Mouse (Mus musculus) heart, embryonic 10.5 days (tissue): ENCODE results near the gene Pld4. TPM values are rescaled to one million over a fixed set of nuclear protein-coding genes. Genes with fewer than 3 reads are reported as not detected.

Source experiments
- DNase-seq: peaks from one replicate; pipeline ENCODE4 v3.0.0-alpha.2; 2017; ENCODE audit warnings: low spot score
- H3K27ac ChIP-seq: fragments of 300-500 bp; sonication (generic); 2 replicates; pipeline ENCODE4 v1.5.1; 2016; ENCODE audit warnings: mild to moderate bottlenecking
- H3K27me3 ChIP-seq: fragments of 300-500 bp; sonication (generic); 2 replicates; pipeline ENCODE4 v1.6.1; 2016; ENCODE audit warnings: mild to moderate bottlenecking; ENCODE audit not compliant: poor library complexity, insufficient read depth, severe bottlenecking
- H3K36me3 ChIP-seq: fragments of 300-500 bp; sonication (generic); 2 replicates; pipeline ENCODE4 v1.6.1; 2016; ENCODE audit warnings: mild to moderate bottlenecking, moderate library complexity
- H3K4me1 ChIP-seq: fragments of 300-500 bp; sonication (generic); 2 replicates; pipeline ENCODE4 v1.6.1; 2016; ENCODE audit warnings: mild to moderate bottlenecking
- H3K4me3 ChIP-seq: fragments of 300-500 bp; sonication (generic); 2 replicates; pipeline ENCODE4 v1.5.1; 2016; ENCODE audit warnings: mild to moderate bottlenecking, moderate library complexity
- H3K9me3 ChIP-seq: fragments of 300-500 bp; sonication (generic); 2 replicates; pipeline ENCODE4 v1.6.1; 2016; ENCODE audit warnings: mild to moderate bottlenecking, moderate library complexity
- WGBS: fragments of 180-500 bp; shearing (Covaris S2); methylation state at CpG from one replicate; pipeline ENCODE4 v1.1.7; 2016; 5-methylcytosine and 5-hydroxymethylcytosine counted together
- polyA plus RNA-seq: library from polyadenylated mRNA; unstranded; fragments of >200 nt; fragmentation: Nextera tagmentation; extraction: Ambion mirVana; gene quantifications from 2 replicates; pipeline ENCODE4 v1.2.1, GENCODE M21; 2016

The Pld4 gene
- polyA plus RNA-seq, 1 experiment from 2014 or later = 2.9 TPM

GRCm38 (mm10) chr12:112743168-112743975 lies 17.1 kb upstream of the Pld4 start:
- 55% methylated on average over 25 of the region's 25 CpGs for WGBS
- peaks cover 47% of the 10 kb centered on the region for H3K4me1 ChIP-seq
- peaks cover 4% of the 10 kb centered on the region; the same call in 1 of the 2 replicates for H3K27me3 ChIP-seq
- peaks cover 15% of the 10 kb centered on the region for H3K36me3 ChIP-seq
- H3K27ac ChIP-seq = peak overlapping the region; percentile 67
- peak; percentile 91 for DNase-seq
- H3K4me3 ChIP-seq = no peak overlapping the region
- no peaks in the 10 kb centered on the region for H3K9me3 ChIP-seq

GRCm38 (mm10) chr12:112744211-112744610 lies 16.2 kb upstream of the Pld4 start:
- peaks cover 2% of the 10 kb centered on the region; the same call in 1 of the 2 replicates for H3K27me3 ChIP-seq
- DNase-seq = no peak
- 81% methylated on average over 11 of the region's 11 CpGs for WGBS
- H3K4me1 ChIP-seq = peaks cover 47% of the 10 kb centered on the region
- no peak overlapping the region for H3K4me3 ChIP-seq
- no peak overlapping the region for H3K27ac ChIP-seq
- no peaks in the 10 kb centered on the region for H3K9me3 ChIP-seq
- H3K36me3 ChIP-seq = peaks cover 8% of the 10 kb centered on the region

DNA sequence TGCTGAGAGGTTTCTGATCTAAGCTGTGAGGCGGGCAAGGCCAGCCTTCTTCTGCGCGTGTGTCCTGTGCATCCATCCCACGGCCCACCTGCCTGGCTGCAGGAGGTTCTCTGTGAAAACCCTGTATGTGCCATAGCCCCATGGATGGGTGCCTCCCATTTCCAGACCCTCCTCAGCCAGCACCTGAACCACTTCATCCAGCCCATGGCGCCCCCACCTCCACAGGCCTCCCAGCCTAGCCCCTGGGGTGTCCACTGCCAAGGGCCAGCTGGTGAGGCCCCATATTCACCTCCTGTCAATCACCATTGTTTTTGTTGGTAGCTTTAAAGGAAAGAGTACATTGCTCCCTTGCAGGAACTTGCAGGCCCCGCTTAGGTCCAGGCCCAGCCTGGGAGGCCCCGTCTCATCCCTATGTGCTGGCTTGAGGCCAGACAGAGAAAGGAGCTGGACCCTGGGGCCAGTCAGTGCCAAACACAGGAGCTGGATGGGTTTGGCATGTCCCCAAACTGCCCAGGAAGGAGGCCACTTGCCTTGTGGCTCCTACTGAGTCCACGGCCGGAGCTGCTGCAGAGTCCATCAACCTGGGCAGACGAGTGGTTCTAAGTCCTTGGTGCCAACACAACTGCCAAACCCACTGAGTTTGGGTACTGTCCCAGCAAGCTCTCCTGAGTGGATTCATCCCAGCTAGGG lies 15.4 kb upstream of the Pld4 start:
- Histone ChIP-seq H3K4me1 (peaks cover 47% of the 10 kb centered on the region), H3K9me3 (no peaks in the 10 kb centered on the region)

DNA sequence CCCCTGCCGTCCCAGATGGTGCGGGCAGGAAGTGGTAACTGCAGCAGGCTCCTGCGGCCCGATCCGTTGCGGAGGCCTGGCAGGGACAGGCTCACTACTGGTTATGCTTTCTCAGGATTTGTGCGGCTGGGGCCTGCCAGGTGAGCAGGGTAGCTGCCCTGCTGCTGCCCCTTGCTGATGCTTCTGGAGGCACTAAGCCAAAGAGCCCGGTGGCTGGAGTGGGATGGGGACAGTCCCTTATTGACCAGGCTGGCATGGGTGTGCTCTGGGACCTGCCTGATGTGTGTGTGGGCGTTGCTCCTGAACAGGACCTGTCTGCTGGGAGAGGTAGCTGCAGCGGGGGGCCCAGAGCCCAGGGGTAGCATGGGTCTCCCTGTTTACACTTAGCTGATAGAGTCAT lies 14.7 kb upstream of the Pld4 start:
- H3K9me3 ChIP-seq = no peaks in the 10 kb centered on the region
- peaks cover 45% of the 10 kb centered on the region for H3K4me1 ChIP-seq
- H3K27ac ChIP-seq = 0 out of 2 replicates have a peak overlapping the region, but pooled peaks have one; percentile 13
- H3K27me3 ChIP-seq = no peaks in the 10 kb centered on the region
- DNase-seq = no peak
- 81% methylated on average over 10 of the region's 10 CpGs for WGBS
- H3K36me3 ChIP-seq = 0 out of 2 replicates have a peak, but pooled peaks cover 6% of the 10 kb centered on the region
- no peak overlapping the region for H3K4me3 ChIP-seq

More for the DNA sequence above, 15.4 kb upstream of the Pld4 start:
- Histone ChIP-seq H3K36me3 (0 out of 2 replicates have a peak, but pooled peaks cover 6% of the 10 kb centered on the region), H3K27me3 (no peaks in the 10 kb centered on the region), H3K27ac (0 out of 2 replicates have a peak overlapping the region, but pooled peaks have one; percentile 13), H3K4me3 (no peak overlapping the region)
- no peak for DNase-seq
- 83% methylated on average over 10 of the region's 10 CpGs for WGBS

- no peak for DNase-seq
- Histone ChIP-seq H3K9me3 (no peaks in the 10 kb centered on the region), H3K4me1 (peaks cover 43% of the 10 kb centered on the region), H3K27me3 (peaks cover 6% of the 10 kb centered on the region; the same call in 1 of the 2 replicates), H3K36me3 (0 out of 2 replicates have a peak, but pooled peaks cover 6% of the 10 kb centered on the region), H3K4me3 (no peak overlapping the region), H3K27ac (no peak overlapping the region)
- 81% methylated on average over 4 of the region's 4 CpGs for WGBS
Observed at GRCm38 (mm10) chr12:112746461-112746807, 14.0 kb upstream of the Pld4 start.

DNA sequence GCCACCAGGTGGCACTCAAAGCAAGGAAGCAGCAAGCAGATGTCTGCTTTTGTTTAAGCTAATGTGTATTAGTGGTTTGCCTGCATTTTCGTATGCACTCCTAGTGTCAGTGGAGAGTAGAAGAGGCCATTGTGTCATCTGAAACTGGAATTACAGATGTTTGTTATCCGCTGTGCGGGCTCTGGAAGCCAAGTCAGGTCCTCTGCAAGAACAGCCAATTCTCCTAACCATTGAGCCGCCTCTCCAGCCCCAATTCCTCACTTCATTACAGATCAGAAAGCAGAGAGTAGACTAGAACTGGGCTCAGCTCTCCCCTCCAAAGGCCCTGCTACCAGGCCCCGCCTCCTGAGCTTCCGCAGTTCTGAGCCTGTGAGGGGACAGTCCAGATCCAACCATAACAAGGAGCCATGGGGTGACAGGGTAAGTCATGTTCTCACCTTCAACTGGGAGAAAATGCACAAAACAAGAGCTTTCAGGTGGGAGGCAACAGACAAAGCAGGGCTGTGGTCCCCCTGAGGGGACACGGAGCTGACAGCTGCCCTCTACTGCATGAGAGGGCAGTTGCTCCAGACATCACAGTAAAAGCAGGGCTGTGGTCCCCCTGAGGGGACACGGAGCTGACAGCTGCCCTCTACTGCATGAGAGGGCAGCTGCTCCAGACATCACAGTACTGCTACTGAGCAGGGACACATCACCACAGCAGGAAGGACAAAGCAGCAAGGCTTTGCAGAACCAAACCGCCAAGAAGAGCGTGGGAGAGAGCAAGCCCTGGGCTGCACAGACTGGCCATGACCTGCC lies 13.4 kb upstream of the Pld4 start:
- DNase-seq = no peak
- peak overlapping the region; percentile 49 for H3K27ac ChIP-seq
- 22% methylated on average over 10 of the region's 10 CpGs for WGBS

GRCm38 (mm10) chr12:112747606-112747970 lies 12.9 kb upstream of the Pld4 start:
- Histone ChIP-seq H3K9me3 (no peaks in the 10 kb centered on the region), H3K27ac (peak overlapping the region; percentile 49; the same call in 1 of the 2 replicates), H3K4me1 (peaks cover 37% of the 10 kb centered on the region), H3K4me3 (0 out of 2 replicates have a peak overlapping the region, but pooled peaks have one; percentile 13), H3K36me3 (0 out of 2 replicates have a peak, but pooled peaks cover 6% of the 10 kb centered on the region), H3K27me3 (peaks cover 6% of the 10 kb centered on the region; the same call in 1 of the 2 replicates)
- no peak for DNase-seq
- 71% methylated on average over 8 of the region's 8 CpGs for WGBS

More for the DNA sequence above, 13.4 kb upstream of the Pld4 start:
- Histone ChIP-seq H3K27me3 (peaks cover 6% of the 10 kb centered on the region; the same call in 1 of the 2 replicates), H3K4me3 (peak overlapping the region; percentile 13; the same call in 1 of the 2 replicates), H3K4me1 (peaks cover 38% of the 10 kb centered on the region), H3K36me3 (0 out of 2 replicates have a peak, but pooled peaks cover 6% of the 10 kb centered on the region), H3K9me3 (no peaks in the 10 kb centered on the region)

DNA sequence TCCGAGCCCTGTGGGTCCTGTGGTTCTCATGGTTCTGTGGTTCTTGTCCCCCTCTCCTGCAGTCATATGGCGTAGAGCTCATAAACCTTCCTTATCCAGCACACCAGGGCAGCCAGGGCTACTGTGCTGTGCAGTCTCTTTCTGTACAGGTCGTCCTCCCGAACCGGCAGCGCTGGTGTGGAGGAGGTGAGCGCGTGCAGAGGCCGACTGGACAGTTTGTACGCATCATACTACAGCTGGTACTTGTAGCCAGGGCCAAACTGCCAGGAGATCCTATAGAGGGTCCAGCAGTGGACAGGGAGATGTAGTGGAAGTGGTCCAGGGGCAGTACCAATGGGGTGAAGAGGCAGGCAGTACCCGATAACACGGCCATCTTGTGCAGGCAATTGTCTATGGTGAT lies 9.5 kb upstream of the Pld4 start:
- peaks cover 12% of the 10 kb centered on the region for H3K4me1 ChIP-seq
- no peak overlapping the region for H3K27ac ChIP-seq
- DNase-seq = no peak
- no peaks in the 10 kb centered on the region for H3K9me3 ChIP-seq
- H3K36me3 ChIP-seq = no peaks in the 10 kb centered on the region
- WGBS = 81% methylated on average over 12 of the region's 12 CpGs
- H3K27me3 ChIP-seq = peaks cover 6% of the 10 kb centered on the region; the same call in 1 of the 2 replicates
- no peak overlapping the region for H3K4me3 ChIP-seq

DNA sequence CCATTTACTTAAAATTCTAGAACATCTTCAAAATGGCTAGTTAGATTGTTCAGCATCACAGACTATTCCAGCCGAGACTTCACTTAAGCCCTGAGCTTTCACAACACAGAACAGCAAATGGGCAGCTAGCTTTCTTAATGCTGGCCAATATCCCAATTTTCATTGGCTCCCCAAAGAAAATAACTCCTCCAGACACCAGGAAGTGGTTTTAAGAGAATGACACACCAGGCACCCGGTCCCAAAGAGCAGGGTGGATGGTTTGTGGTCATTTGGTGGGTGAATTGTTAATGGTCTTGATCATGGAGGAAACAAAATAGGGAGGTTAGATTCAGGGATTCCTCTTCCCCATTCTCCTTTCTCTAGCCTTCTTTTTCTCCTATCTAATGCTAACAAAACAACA lies 8.1 kb upstream of the Pld4 start:
- no peaks in the 10 kb centered on the region for H3K9me3 ChIP-seq
- H3K27me3 ChIP-seq = peaks cover 6% of the 10 kb centered on the region; the same call in 1 of the 2 replicates
- WGBS = 53% methylated on average over 2 of the region's 2 CpGs
- no peak for DNase-seq
- no peak overlapping the region for H3K27ac ChIP-seq
- H3K4me3 ChIP-seq = no peak overlapping the region
- no peaks in the 10 kb centered on the region for H3K36me3 ChIP-seq
- peaks cover 5% of the 10 kb centered on the region for H3K4me1 ChIP-seq

DNA sequence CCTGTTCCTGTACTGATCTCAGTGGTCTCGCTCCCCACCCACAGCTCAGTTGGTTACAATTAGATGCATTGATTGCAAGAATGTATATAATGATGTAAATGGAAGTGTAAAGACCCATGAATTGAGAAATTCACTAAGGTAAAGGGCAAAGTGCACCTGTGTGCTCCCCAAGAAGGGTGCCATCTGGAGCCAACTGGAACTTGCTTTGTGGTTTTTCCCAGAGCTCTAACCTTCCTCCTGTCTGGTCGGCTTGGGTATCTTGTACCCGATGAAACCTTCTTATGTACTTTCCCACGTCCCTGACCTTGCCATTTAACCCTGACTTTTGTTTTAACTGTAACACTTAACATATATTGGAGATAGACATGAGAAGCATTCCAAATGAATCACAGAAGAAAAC lies 4.6 kb upstream of the Pld4 start:
- H3K4me1 ChIP-seq = peaks cover 4% of the 10 kb centered on the region; the same call in 1 of the 2 replicates
- H3K27ac ChIP-seq = no peak overlapping the region
- 71% methylated on average over 4 of the region's 4 CpGs for WGBS
- H3K27me3 ChIP-seq = peaks cover 4% of the 10 kb centered on the region; the same call in 1 of the 2 replicates
- DNase-seq = peak; percentile 61
- H3K4me3 ChIP-seq = no peak overlapping the region
- no peaks in the 10 kb centered on the region for H3K9me3 ChIP-seq
- no peaks in the 10 kb centered on the region for H3K36me3 ChIP-seq

DNA sequence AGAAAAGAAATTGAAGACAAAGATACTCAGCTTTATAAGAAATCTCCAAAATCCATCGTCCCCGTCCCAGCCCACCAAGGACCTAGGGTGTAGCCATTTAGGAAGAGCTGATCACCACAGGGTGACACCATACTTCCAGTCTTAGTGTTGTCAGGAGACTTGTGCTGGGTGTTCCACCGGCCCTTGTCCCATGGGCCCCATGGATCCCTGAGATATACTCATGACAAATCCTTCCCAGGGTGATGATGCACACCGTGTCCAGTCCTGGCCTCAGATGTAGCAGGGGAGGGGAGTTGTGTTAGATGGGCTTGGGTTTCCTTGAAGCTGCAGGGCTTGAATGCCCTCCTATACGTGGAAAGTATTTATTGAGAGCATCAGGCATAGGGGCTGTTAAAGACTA lies 2.6 kb upstream of the Pld4 start:
- H3K36me3 ChIP-seq = no peaks in the 10 kb centered on the region
- WGBS = 79% methylated on average over 5 of the region's 5 CpGs

GRCm38 (mm10) chr12:112759471-112759870 lies 984 bp upstream of the Pld4 start:
- Histone ChIP-seq H3K9me3 (no peaks in the 10 kb centered on the region), H3K4me1 (peaks cover 4% of the 10 kb centered on the region; the same call in 1 of the 2 replicates), H3K4me3 (no peak overlapping the region), H3K27ac (no peak overlapping the region), H3K27me3 (peaks cover 3% of the 10 kb centered on the region; the same call in 1 of the 2 replicates), H3K36me3 (no peaks in the 10 kb centered on the region)
- peak; percentile 54 for DNase-seq
- WGBS = 75% methylated on average over 3 of the region's 3 CpGs

More for the DNA sequence above, 2.6 kb upstream of the Pld4 start:
- Histone ChIP-seq H3K4me1 (peaks cover 4% of the 10 kb centered on the region; the same call in 1 of the 2 replicates), H3K27ac (no peak overlapping the region), H3K9me3 (no peaks in the 10 kb centered on the region), H3K27me3 (no peaks in the 10 kb centered on the region), H3K4me3 (no peak overlapping the region)
- DNase-seq = peak; percentile 56
